Mouse (Mus musculus) cerebellum, adult (tissue): Measurements from ENCODE around the gene Wdr31.
A peak's percentile ranks its signal among the peaks of the same experiment; 100 is the strongest.
"Not testable (repeated sequence)": the region's sequence is repeated elsewhere in the genome, so short reads cannot be mapped to it uniquely, and the experiment has no call there.

ENCODE experiments used
- ATAC-seq: cut with Nextera tagmentation; 2 replicates; pipeline ENCODE4 v1.9.2; 2017; ENCODE audit warnings: mild to moderate bottlenecking, moderate library complexity, mixed read lengths; ENCODE audit not compliant: insufficient number of reproducible peaks, low FRiP score, low TSS enrichment

The Wdr31 gene

DNA sequence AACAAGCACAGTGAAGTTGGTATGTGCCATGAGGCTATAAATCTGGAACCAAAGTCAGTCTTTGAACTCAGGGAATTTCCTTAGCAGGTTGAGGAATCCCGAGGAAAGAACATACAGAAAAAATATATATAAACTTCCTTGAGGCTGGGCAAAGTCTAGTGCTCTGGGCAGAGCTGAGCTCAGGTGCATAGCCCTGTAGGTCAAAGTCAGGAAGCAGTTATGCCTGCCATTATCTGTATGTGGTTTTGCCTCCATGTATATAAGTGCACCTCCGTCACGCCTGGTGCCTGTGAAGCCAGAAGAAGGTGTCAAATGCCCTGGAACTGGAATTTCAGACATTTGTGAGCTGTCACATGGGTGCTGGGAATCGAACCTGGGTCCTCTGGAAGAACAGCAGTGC is 30.1 kb upstream of the Wdr31 start:
- no peak for ATAC-seq

GRCm38 (mm10) chr4:62496815-62497214 is 26.1 kb upstream of the Wdr31 start:
- ATAC-seq, result no peak

- no peak for ATAC-seq
Measured at GRCm38 (mm10) chr4:62495946-62496345, 25.2 kb upstream of the Wdr31 start.

DNA sequence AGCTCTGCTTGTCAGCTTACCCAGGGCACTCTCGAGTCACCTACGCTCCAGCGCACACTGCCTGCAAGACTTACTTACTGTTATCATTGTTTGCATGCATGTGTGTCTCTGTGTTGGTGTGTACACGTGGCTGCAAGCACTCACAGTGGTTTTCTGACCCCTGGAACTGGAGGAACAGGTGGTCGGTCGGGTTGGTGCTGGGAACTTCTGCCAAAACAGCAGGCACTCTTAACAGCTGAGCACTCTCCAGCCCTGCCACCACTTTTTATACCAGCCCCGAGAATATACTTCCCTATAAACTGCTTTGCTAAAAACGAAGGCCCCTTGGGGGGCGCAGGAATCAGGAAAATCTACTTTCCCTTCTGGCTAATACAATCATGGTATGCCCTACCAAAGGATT is 23.5 kb upstream of the Wdr31 start:
- no peak for ATAC-seq

- no peak for ATAC-seq
Measured at GRCm38 (mm10) chr4:62492682-62493081, 22.0 kb upstream of the Wdr31 start.

DNA sequence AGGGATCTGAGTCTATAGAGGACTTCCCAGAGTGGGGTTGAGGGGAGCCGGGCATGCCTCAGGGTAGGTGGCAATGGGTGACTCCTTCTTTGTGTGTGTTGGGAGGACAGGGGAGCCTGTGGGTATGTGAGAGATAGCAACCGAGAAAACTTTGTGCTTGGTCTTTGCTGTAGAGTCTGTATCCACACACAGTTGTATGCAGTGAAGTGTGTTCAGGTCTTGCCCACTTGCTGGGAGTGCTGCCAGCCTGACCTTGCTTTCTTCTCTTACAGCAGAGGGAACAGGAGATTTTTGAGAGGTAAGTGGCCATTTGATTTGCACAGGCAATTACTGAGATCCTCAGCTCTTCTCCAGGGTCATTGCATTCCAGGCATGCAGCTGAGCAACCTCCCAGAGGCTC is 17.2 kb upstream of the Wdr31 start:
- no peak for ATAC-seq

DNA sequence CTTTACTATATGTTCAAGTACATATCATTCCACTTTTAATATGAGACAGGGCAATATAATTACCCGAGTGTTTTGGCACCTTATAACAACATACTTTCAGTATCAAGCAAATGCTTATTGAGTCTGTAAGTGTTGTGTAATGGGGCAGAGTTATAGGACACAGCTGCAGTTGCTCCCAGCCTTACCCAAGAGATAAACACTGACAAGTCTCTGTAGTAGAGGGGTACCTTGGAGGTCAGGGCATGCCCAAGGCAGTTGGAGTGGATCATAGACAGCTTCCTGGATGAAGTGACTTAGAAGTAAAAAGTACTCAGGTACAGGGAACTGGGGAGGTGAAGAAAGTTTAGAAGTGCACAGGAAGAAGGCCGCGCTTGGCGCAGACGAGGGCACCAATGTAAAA is 16.5 kb upstream of the Wdr31 start:
- ATAC-seq, result no peak

- no peak for ATAC-seq
Measured at GRCm38 (mm10) chr4:62486162-62486696, 15.5 kb upstream of the Wdr31 start.

GRCm38 (mm10) chr4:62485450-62486161 is 14.9 kb upstream of the Wdr31 start:
- ATAC-seq, result no peak

DNA sequence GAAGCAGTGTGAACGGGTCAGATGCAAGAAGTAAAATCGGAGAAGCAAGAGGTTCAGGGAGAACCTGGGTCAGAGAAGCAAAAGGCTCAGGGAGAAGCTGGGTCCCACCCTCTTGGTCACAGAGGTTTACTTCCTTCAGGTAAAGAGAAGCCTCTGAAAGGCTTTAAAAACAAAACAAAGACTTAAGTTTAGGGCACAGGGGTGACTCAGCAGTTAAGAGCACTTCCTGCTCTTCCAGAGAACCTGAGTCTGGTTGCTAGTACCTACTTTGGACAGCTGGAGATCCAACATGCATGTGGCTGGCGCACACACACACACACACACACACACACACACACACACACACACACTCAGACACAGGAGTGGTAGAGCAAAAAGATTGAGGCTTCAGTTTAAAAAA is 14.2 kb upstream of the Wdr31 start:
- no peak for ATAC-seq

GRCm38 (mm10) chr4:62480709-62481605 is 10.3 kb upstream of the Wdr31 start:
- no peak; the same call in 1 of the 2 replicates for ATAC-seq

DNA sequence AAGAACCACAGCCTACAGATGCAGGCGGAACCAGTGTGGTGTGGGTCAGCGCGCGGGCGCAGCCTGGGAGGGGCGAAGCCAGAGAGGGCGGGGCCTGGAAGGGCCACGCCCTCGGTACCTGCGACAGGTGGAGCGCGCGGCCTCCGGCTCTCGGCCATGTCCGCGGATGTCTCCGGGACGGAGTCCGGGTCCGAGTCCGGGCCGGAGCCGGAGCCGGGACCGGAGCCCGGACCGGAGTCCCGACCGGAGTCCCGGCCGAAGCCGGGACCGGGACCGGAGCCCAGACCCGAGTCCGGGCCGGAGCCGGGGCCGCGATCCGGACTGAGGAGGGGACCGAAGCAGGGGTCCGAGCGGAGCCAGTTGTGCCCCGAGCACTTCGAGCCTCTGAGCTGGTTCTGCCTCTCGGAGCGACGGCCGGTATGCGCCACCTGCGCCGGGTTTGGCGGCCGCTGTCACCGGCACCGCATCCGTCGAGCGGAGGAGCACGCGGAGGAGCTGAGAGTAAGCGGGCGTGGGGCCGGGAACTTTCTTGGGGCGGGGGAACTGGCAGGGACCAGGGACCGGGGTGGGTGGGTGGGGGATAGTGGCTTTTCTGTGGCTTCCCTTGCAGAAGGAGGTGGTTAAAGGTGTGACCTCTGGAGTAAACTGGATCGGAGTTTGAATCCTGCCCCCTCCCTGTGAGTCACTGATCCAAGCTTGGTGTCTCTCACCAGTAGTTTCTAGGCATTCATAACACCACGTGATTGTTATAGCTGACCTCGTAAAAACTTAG is 9.4 kb upstream of the Wdr31 start, which contains the start of gene Bspry:
Gene Bspry, plus strand, starts transcription at position 117 of the 772 bp plus-strand sequence.
- ATAC-seq, result peak; percentile 69; the same call in 1 of the 2 replicates

- not testable (repeated sequence) for ATAC-seq
Measured at GRCm38 (mm10) chr4:62479593-62479936, 8.9 kb upstream of the Wdr31 start.

- no peak for ATAC-seq
Measured at GRCm38 (mm10) chr4:62477542-62478244, 7.0 kb upstream of the Wdr31 start.

DNA sequence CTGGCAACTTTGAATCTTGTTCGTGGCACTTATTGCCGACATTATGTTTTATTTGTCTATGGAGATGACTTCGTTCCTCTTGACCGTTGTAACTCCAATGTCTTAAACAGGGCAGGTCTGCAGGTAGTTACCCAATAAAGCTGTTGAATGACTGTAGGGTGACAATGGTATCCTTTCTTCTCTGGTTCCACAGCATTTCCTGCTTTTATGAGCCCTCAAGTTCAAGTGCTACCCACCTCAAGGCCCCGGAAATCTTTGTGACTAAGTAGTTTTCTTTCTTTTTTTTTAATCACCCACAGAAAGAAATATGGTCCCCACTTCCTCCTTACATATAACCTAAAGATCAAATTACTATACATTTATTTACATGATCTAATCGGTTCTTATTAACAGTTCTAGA is 5.1 kb upstream of the Wdr31 start:
- ATAC-seq, result no peak

DNA sequence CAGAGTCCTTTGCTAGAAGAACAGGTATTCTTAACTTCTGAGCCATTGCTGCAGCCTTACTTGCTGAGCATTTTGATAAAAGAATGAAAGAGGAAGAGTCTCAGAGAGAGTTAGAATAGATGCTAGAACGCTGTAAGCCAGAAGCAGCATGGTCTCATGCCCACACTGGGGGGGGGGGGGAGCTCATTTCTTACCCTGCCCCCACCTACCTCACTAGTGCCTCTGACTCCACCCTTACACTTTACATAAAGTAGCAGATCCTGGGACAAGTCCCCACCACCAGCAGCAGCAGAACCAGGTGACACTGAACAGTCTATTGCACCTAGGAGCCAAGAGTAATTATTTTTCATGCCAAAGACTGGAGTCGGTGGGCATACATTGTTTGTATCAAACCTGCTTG is 4.4 kb upstream of the Wdr31 start:
- ATAC-seq, result no peak

DNA sequence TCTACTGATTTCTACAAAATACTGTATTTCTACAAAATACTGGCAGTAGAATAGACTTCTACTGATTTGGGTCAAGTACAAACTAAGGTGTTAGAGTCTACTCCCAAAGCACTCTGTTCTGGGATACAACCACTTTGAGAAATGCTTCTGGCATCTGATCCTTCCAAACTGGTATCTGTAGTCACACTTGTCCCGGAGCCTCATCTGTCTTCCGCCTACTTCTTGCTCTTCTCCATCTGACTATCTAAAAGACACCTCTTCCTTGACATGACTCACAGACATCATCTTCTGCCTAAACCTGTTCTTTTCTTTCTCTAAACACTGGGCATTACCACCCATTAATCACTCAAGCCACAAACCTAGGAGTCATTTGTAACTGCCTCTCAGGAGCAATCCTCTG is 1.4 kb upstream of the Wdr31 start:
- ATAC-seq, result no peak

DNA sequence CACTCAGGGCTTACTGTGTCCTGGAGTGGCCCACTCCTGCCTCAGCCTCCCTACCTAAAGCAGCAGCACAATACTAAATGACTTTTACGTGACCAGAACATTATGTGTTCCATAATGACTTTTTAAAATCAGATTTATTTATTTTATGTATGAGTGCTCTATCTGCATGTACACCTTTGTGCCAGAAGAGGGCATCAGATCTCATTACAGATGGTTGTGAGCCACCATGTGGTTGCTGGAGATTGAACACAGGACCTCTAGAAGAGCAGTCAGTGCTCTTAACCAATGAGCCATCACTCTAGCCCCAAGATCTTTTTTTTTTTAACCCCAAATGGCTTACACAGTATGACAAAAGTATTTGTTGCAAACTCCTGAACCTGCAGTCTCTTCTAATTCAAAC is 2.5 kb downstream of the Wdr31 start:
- ATAC-seq, result no peak

DNA sequence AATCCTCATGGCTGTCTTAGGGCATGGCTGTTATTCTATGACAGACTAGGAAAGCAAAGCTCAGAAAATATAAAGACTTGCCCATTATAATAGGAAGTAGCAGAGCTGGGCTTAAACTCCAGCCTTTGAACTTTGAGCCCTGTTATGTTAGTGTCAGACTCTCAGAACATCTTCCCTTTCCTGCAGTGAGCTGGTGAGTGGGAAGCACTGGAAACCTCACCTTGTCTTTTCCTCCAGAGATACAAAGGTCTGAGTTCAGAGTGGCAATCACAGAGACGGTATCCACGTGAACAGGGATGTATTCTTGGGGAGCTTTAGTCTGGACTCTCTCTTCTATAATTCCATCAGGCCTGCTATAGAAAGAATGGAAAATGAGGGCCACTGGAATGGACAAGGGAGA is 7.6 kb downstream of the Wdr31 start:
- no peak for ATAC-seq

- ATAC-seq, result no peak
Measured at GRCm38 (mm10) chr4:62460348-62460747, 10.3 kb downstream of the Wdr31 start.
